Mouse (Mus musculus): ENCODE results near the gene Olfr1271.
"Not testable (repeated sequence)": the region's sequence is repeated elsewhere in the genome, so short reads cannot be mapped to it uniquely, and the experiment has no call there.

Olfr1271 gene

GRCm38 (mm10) chr2:90270932-90271331, at the start of gene Olfr1271:
Olfr1271 (minus strand) TSS chr2:90271032.
- DNase-seq (ENCODE audit: extremely low spot score, low read depth, low spot score) = no peak

- no peak for DNase-seq (ENCODE audit: extremely low spot score, low read depth, low spot score)
Measured at GRCm38 (mm10) chr2:90292741-90293140, 21.9 kb upstream of the Olfr1271 start, which contains the start of gene Olfr1272. Olfr1272 (minus strand) TSS chr2:90292841.

GRCm38 (mm10) chr2:90257492-90257891, 13.3 kb downstream of the Olfr1271 start, which contains the start of gene Olfr142:
Olfr142 (minus strand) TSS chr2:90257592.
- DNase-seq (ENCODE audit: extremely low spot score, low read depth, low spot score) = no peak

GRCm38 (mm10) chr2:90224393-90224792, 46.4 kb downstream of the Olfr1271 start, which contains the start of gene Olfr1506:
Olfr1506 (minus strand) TSS chr2:90224493.
- not testable (repeated sequence) for DNase-seq (ENCODE audit: extremely low spot score, low read depth, low spot score)

Measured in hindlimb bud, embryonic 11.5 days (tissue).